31 mouse cellular contexts compared by ENCODE assay signal in the genomic region with DNA sequence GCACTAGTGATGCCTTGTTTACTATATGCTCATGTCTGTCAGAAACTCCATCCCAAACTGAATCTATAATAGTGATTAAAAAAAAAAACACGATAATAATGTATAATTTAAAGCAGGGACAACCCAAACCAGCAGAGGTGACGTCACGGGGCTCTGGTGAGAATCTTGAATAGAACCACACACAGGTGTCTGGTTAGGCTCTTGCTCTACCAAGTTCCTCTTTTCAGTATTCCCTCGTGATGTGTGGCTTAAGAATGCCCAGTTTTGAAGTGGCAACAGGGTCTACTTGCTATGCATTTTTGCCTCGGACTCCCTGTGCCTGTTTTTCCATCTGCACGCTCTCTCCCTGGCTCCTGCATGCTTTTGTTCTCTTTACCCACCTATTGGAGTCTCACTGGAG.
"Had no signal": no experiment of that assay in that cellular context is flagged by ENCODE, and none has a peak within 500 bp of the region (broad histone marks: within the 10 kb centered on the region; RNA-seq: fewer than 3 reads in every experiment).

No protein-coding gene starts in this region.

- H3K27ac ChIP-seq: limb, embryonic 10.5 days; limb, embryonic 12.5 days; limb, embryonic 13.5 days; limb, embryonic 15.5 days; liver, embryonic 12.5 days; liver, embryonic 13.5 days; liver, embryonic 14.5 days; liver, embryonic 15.5 days; lung, embryonic 15.5 days; macrophage; midbrain, embryonic 10.5 days; midbrain, embryonic 12.5 days; midbrain, embryonic 13.5 days; midbrain, embryonic 15.5 days; neural tube, embryonic 12.5 days had no signal

- DNase-seq: left cerebral cortex, postnatal 4 days; liver; liver, embryonic 13.5 days; liver, postnatal 0 days; lung, adult 18-20 months; lung, adult 2 months; lung, embryonic 14.5 days; lung, postnatal 10 days; lung, postnatal 14 days; lung, postnatal 36 days; lung, postnatal 4 days; midbrain, embryonic 14.5 days had no signal

- H3K9ac ChIP-seq: limb, embryonic 12.5 days; limb, embryonic 13.5 days; limb, embryonic 15.5 days; liver, embryonic 12.5 days; liver, embryonic 13.5 days; liver, embryonic 14.5 days; liver, embryonic 15.5 days; liver, postnatal 0 days; lung, embryonic 14.5 days; lung, embryonic 15.5 days; midbrain, embryonic 12.5 days; midbrain, embryonic 13.5 days; midbrain, embryonic 15.5 days; neural tube, embryonic 12.5 days had no signal

- H3K4me3 ChIP-seq: limb, embryonic 10.5 days; limb, embryonic 12.5 days; limb, embryonic 13.5 days; limb, embryonic 15.5 days; liver, embryonic 12.5 days; liver, embryonic 13.5 days; liver, embryonic 15.5 days; lung, embryonic 15.5 days; megakaryocyte, embryonic 14.5 days; midbrain, embryonic 10.5 days; midbrain, embryonic 12.5 days; midbrain, embryonic 13.5 days; midbrain, embryonic 15.5 days; myocyte; neural tube, embryonic 12.5 days had no signal

- H3K9me3 ChIP-seq: limb, embryonic 10.5 days; limb, embryonic 12.5 days; limb, embryonic 13.5 days; limb, embryonic 15.5 days; liver, embryonic 13.5 days; liver, embryonic 15.5 days; lung, embryonic 15.5 days; midbrain, embryonic 10.5 days; midbrain, embryonic 12.5 days; midbrain, embryonic 13.5 days; midbrain, embryonic 15.5 days; neural tube, embryonic 12.5 days had no signal

- H3K27me3 ChIP-seq: limb, embryonic 12.5 days; limb, embryonic 13.5 days; limb, embryonic 15.5 days; liver, embryonic 12.5 days; liver, embryonic 13.5 days; liver, embryonic 15.5 days; lung, embryonic 15.5 days; megakaryocyte, embryonic 14.5 days; midbrain, embryonic 12.5 days; midbrain, embryonic 13.5 days; midbrain, embryonic 15.5 days; neural tube, embryonic 12.5 days had no signal

- H3K4me1 ChIP-seq: limb, embryonic 10.5 days; limb, embryonic 12.5 days; limb, embryonic 13.5 days; limb, embryonic 15.5 days; liver, embryonic 12.5 days; liver, embryonic 13.5 days; liver, embryonic 15.5 days; lung, embryonic 15.5 days; megakaryocyte, embryonic 14.5 days; midbrain, embryonic 13.5 days; neural tube, embryonic 12.5 days had no signal

- H3K36me3 ChIP-seq: limb, embryonic 10.5 days; limb, embryonic 12.5 days; limb, embryonic 13.5 days; limb, embryonic 15.5 days; liver, embryonic 12.5 days; liver, embryonic 13.5 days; liver, embryonic 15.5 days; lung, embryonic 15.5 days; midbrain, embryonic 10.5 days; midbrain, embryonic 12.5 days; midbrain, embryonic 13.5 days; midbrain, embryonic 15.5 days; neural tube, embryonic 12.5 days had no signal

- ATAC-seq: liver, embryonic 12.5 days; liver, postnatal 0 days; lung, postnatal 0 days; midbrain, embryonic 13.5 days; midbrain, embryonic 15.5 days; midbrain, embryonic 16.5 days had no signal

- H3K4me2 ChIP-seq: limb, embryonic 12.5 days; limb, embryonic 13.5 days; limb, embryonic 15.5 days; liver, embryonic 11.5 days; liver, embryonic 12.5 days; liver, embryonic 13.5 days; liver, embryonic 15.5 days; lung, embryonic 14.5 days; lung, embryonic 15.5 days; midbrain, embryonic 12.5 days; midbrain, embryonic 13.5 days; midbrain, embryonic 15.5 days; neural tube, embryonic 12.5 days had no signal
